Mouse (Mus musculus): ENCODE measurements at regions not wholly inside any gene's neighbourhood (a gene's known extent, or its start where the extent isn't known, plus 50 kb on each side); places are given as distances from the start of the nearest gene placed in this dataset.

GRCm38 (mm10) chr1:76410813-76411212, 864.7 kb downstream of the Slc4a3 start:
- TF ChIP-seq EP300 (IDR thresholded peaks at IDR 0.05; ENCODE audit: low read depth) (no peak), CTCF (IDR thresholded peaks at IDR 0.05; ENCODE audit: low read depth) (no peak)

Data from liver, postnatal 0 days (tissue).